8 mouse cellular contexts compared by ENCODE assay signal in the genomic region with DNA sequence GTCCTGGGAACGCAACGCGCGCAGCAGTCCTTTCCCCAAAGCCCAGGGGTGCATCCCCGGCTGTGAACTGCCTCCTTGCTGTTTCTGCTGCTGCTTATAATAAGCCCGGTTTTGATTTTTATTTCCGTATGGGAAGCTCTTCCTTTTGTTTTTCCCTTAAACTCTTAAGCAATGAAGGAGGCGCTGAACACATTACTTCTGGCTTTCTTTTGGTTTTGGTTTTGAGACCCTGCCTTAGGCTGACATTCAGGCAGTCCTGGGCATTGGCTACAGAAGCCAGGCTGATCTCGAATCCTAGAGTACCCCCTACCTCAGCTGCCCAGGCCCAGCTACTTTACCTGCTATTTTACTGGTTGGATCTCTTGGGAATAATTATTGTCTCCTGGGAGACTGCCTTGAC. TPM values are rescaled to one million over a fixed set of nuclear protein-coding genes. Genes with fewer than 3 reads are reported as not detected.
DNase-seq lines count a peak whose midpoint lies in the region; ATAC-seq lines count a peak whose summit lies in the region.

No protein-coding gene starts in this region.

- peak overlapping the region; percentile 52; the same call in 1 of the 2 replicates for H3K9ac ChIP-seq in heart, embryonic 11.5 days (ENCODE audit: low read depth, low read length)
- H3K9ac ChIP-seq in heart, embryonic 16.5 days (ENCODE audit: low read length): peak overlapping the region; percentile 71
- no peak overlapping the region; the same call in 1 of the 2 replicates for H3K9ac ChIP-seq in liver, embryonic 16.5 days (ENCODE audit: low read depth, low read length)

- H3K36me3 ChIP-seq in heart, embryonic 11.5 days (ENCODE audit: control insufficient read depth, insufficient read depth, low read length): no peaks in the 10 kb centered on the region
- H3K36me3 ChIP-seq in heart, embryonic 16.5 days (ENCODE audit: control insufficient read depth, insufficient read depth): no peaks in the 10 kb centered on the region
- no peaks in the 10 kb centered on the region for H3K36me3 ChIP-seq in liver, embryonic 16.5 days (ENCODE audit: control insufficient read depth, insufficient read depth)

- no peak overlapping the region for H3K27ac ChIP-seq in heart, embryonic 11.5 days (ENCODE audit: low read depth, low read length)
- H3K27ac ChIP-seq in heart, embryonic 16.5 days (ENCODE audit: low read length): no peak overlapping the region
- no peak overlapping the region for H3K27ac ChIP-seq in liver, embryonic 16.5 days (ENCODE audit: low read length)

- no peaks in the 10 kb centered on the region for H3K9me3 ChIP-seq in heart, embryonic 11.5 days (replicated peaks; ENCODE audit: control insufficient read depth, low read length)
- peaks cover 4% of the 10 kb centered on the region; the same call in 1 of the 2 replicates for H3K9me3 ChIP-seq in heart, embryonic 16.5 days (replicated peaks; ENCODE audit: control insufficient read depth, low read length)
- 0 out of 2 replicates have a peak, but pooled peaks cover 2% of the 10 kb centered on the region for H3K9me3 ChIP-seq in liver, embryonic 16.5 days (replicated peaks; ENCODE audit: control insufficient read depth, low read length)

- H3K4me2 ChIP-seq in heart, embryonic 11.5 days: peak overlapping the region; percentile 73
- peak overlapping the region; percentile 73 for H3K4me2 ChIP-seq in heart, embryonic 16.5 days (ENCODE audit: low read depth, low read length)
- H3K4me2 ChIP-seq in liver, embryonic 16.5 days (ENCODE audit: low read depth, low read length): peak overlapping the region; percentile 71

- no peak for DNase-seq in heart, postnatal 25 days (ENCODE audit: low spot score)
- DNase-seq in MN1 (ENCODE audit: low spot score): peak; percentile 38
- no peak for DNase-seq in embryo, embryonic 10 days (ENCODE audit: low spot score)
- no peak for DNase-seq in left cerebral cortex, adult 18-20 months (ENCODE audit: low spot score in 2 of 2)
- no peak for DNase-seq in ovary, postnatal 10 days (ENCODE audit: low spot score)

- H3K4me3 ChIP-seq in heart, embryonic 11.5 days (ENCODE audit: low read depth, low read length): peak overlapping the region; percentile 54
- peak overlapping the region; percentile 62 for H3K4me3 ChIP-seq in heart, embryonic 16.5 days (ENCODE audit: low read length)
- H3K4me3 ChIP-seq in liver, embryonic 16.5 days (ENCODE audit: low read depth, low read length): peak overlapping the region; percentile 59

- WGBS in heart, embryonic 11.5 days (ENCODE audit: insufficient replicate concordance): 3% methylated on average over 9 of the region's 9 CpGs
- 5% methylated on average over 9 of the region's 9 CpGs for WGBS in heart, embryonic 16.5 days
- WGBS in liver, embryonic 16.5 days (ENCODE audit: insufficient replicate concordance): 6% methylated on average over 9 of the region's 9 CpGs

- H3K27me3 ChIP-seq in heart, embryonic 11.5 days (ENCODE audit: control insufficient read depth, insufficient read depth, low read length): peaks cover 21% of the 10 kb centered on the region
- 0 out of 2 replicates have a peak, but pooled peaks cover 3% of the 10 kb centered on the region for H3K27me3 ChIP-seq in heart, embryonic 16.5 days (ENCODE audit: control insufficient read depth, insufficient read depth, low read length)
- H3K27me3 ChIP-seq in liver, embryonic 16.5 days (ENCODE audit: control insufficient read depth, insufficient read depth, low read depth, low read length): peaks cover 58% of the 10 kb centered on the region

- intact Hi-C loops in heart, postnatal 25 days (cut with DNase I): loop anchor here (5.0 to 10.0 kb wide), 4 partner anchors 62 to 240 kb away; no protein-coding TSS in a partner anchor

- H3K4me1 ChIP-seq in heart, embryonic 11.5 days (ENCODE audit: control insufficient read depth, insufficient read depth, low read length): peaks cover 11% of the 10 kb centered on the region; the same call in 1 of the 2 replicates
- H3K4me1 ChIP-seq in heart, embryonic 16.5 days (ENCODE audit: control insufficient read depth, insufficient read depth, low read length): peaks cover 10% of the 10 kb centered on the region; the same call in 1 of the 2 replicates
- H3K4me1 ChIP-seq in liver, embryonic 16.5 days (ENCODE audit: control insufficient read depth, low read depth, low read length): no peaks in the 10 kb centered on the region; the same call in 1 of the 2 replicates

- ATAC-seq in heart, embryonic 11.5 days (replicated peaks; ENCODE audit: insufficient number of reproducible peaks, low FRiP score, low TSS enrichment): no peak
- no peak for ATAC-seq in heart, embryonic 16.5 days (replicated peaks; ENCODE audit: extremely low read depth, insufficient read depth, low FRiP score)
- no peak for ATAC-seq in liver, embryonic 16.5 days (ENCODE audit: low read depth)

RNA-seq across cellular contexts. Expression of a gene that starts 0.6 kb away (rescaled TPM):
- 1.4 and 2.7 TPM in 2 replicates for polyA plus RNA-seq in heart, embryonic 11.5 days (2014; fragmentation: Nextera tagmentation; extraction: Ambion mirVana)
- 10 to 100 TPM; 90.6 to 92.3 TPM for total RNA-seq in heart, postnatal 25 days (2021)
- 1.7 and 3.3 TPM in 2 replicates for polyA plus RNA-seq in heart, embryonic 16.5 days (2015; fragmentation: Nextera tagmentation; extraction: Ambion mirVana)
- 0.04 and 0.06 TPM in 2 replicates for polyA plus RNA-seq in liver, embryonic 16.5 days (2015; fragmentation: Nextera tagmentation; extraction: Ambion mirVana)
- 10 to 100 TPM; 52.2 to 54.7 TPM for total RNA-seq in left cerebral cortex, adult 18-20 months (2021)
